Mouse (Mus musculus) gastrocnemius, postnatal 25 days (tissue): Measurements from ENCODE around the gene Prkra. TPM values are rescaled to one million over a fixed set of nuclear protein-coding genes. Genes with fewer than 3 reads are reported as not detected.

Source experiments
- total RNA-seq, 2 experiments: library from RNA; stranded (reverse); gene quantifications; 1 replicate in 1 of 2; 2 replicates in 1 of 2; pipeline ENCODE4 v1.2.3; 2021

Prkra gene
- total RNA-seq, 2 experiments from 2014 or later: 4.6 to 5.4 TPM

Other genes with a start within 250 kb of the Prkra start
- 10 to 100 TPM; 31.9 to 35.8 TPM for gene Osbpl6, start 241.5 kb downstream of the Prkra start, total RNA-seq
- not detected for gene Pjvk, start 461 bp upstream of the Prkra start, total RNA-seq
- 10 to 100 TPM; 10.3 to 13.7 TPM for gene Fkbp7, start 25.1 kb upstream of the Prkra start, total RNA-seq
- 1 to 10 TPM; 7.5 to 8.1 TPM for gene Plekha3, start 27.3 kb upstream of the Prkra start, total RNA-seq